1 mouse cellular context compared by ENCODE assay signal in genomic region chr16:45005280-45005679, GRCm38 (mm10).
TF ChIP-seq lines count a peak whose summit lies in the region.

No protein-coding gene starts in this region.

TF ChIP-seq in CH12.LX, 34 proteins besides CTCF, POLR2A, EP300 and RAD21 (continued from another document):
- no peak for TF ChIP-seq NRF1 (IDR thresholded peaks at IDR 0.05; ENCODE audit: low read depth, low read length)
- TF ChIP-seq USF2 (conservative IDR thresholded peaks at IDR 0.05; ENCODE audit: low read depth, low read length) = no peak
- TF ChIP-seq MAX (IDR thresholded peaks at IDR 0.05; ENCODE audit: low read length) = peak; percentile 93
